Mouse (Mus musculus): ENCODE data around the gene Ptpn3.

GRCm38 (mm10) chr4:57160571-57160970 is 141.1 kb downstream of the Ptpn3 start:
- TF ChIP-seq POLR2A (IDR thresholded peaks at IDR 0.05; ENCODE audit: borderline replicate concordance, control insufficient read depth, low read depth, low read length) (no peak), CTCF (IDR thresholded peaks at IDR 0.05; ENCODE audit: control insufficient read depth, insufficient read depth, low read length) (no peak)
